Mouse (Mus musculus): ENCODE measurements around the gene Trhr2. TPM values are rescaled to one million over a fixed set of nuclear protein-coding genes. Genes with fewer than 3 reads are reported as not detected.
A peak's percentile ranks its signal among the peaks of the same experiment; 100 is the strongest.

The Trhr2 gene
- not detected in 2 replicates for polyA plus RNA-seq (2012; rRNA removed)

GRCm38 (mm10) chr8:122360696-122361416 lies at the start of gene Trhr2:
Trhr2 (minus strand) TSS chr8:122360746.
- 71% methylated on average over 7 of the region's 7 CpGs for WGBS
- no peak for DNase-seq (ENCODE audit: low read depth, low spot score)

GRCm38 (mm10) chr8:122407678-122408077 lies 47.1 kb upstream of the Trhr2 start:
- DNase-seq (ENCODE audit: low read depth, low spot score), result no peak

GRCm38 (mm10) chr8:122405146-122405805 lies 44.7 kb upstream of the Trhr2 start:
- DNase-seq (ENCODE audit: low read depth, low spot score), result no peak
- 52% methylated on average over 9 of the region's 9 CpGs for WGBS

More at GRCm38 (mm10) chr8:122407678-122408077, 47.1 kb upstream of the Trhr2 start:
- WGBS, result 88% methylated on average over 7 of the region's 7 CpGs

- DNase-seq (ENCODE audit: low read depth, low spot score), result no peak
- 95% methylated on average over 9 of the region's 9 CpGs for WGBS
These were observed 37.6 kb upstream of the Trhr2 start for GRCm38 (mm10) chr8:122398186-122398585.

GRCm38 (mm10) chr8:122395291-122395690 lies 34.7 kb upstream of the Trhr2 start:
- 84% methylated on average over 6 of the region's 6 CpGs for WGBS
- no peak for DNase-seq (ENCODE audit: low read depth, low spot score)

GRCm38 (mm10) chr8:122393717-122394116 lies 33.2 kb upstream of the Trhr2 start:
- peak; percentile 73 for DNase-seq (ENCODE audit: low read depth, low spot score)

GRCm38 (mm10) chr8:122390758-122391157 lies 30.2 kb upstream of the Trhr2 start:
- DNase-seq (ENCODE audit: low read depth, low spot score), result no peak
- WGBS, result 73% methylated on average over 3 of the region's 3 CpGs

GRCm38 (mm10) chr8:122389357-122389756 lies 28.8 kb upstream of the Trhr2 start:
- WGBS, result 84% methylated on average over 3 of the region's 3 CpGs
- no peak for DNase-seq (ENCODE audit: low read depth, low spot score)

- WGBS, result 37% methylated on average over 4 of the region's 4 CpGs
- DNase-seq (ENCODE audit: low read depth, low spot score), result no peak
These were observed 22.5 kb upstream of the Trhr2 start for GRCm38 (mm10) chr8:122383039-122383438.

- WGBS, result under 1% methylated on average over 107 of the region's 107 CpGs
- peak; percentile 81 for DNase-seq (ENCODE audit: low read depth, low spot score)
These were observed 16.1 kb upstream of the Trhr2 start, which contains the start of gene Zc3h18 for GRCm38 (mm10) chr8:122376365-122377231. Zc3h18 (plus strand) TSS chr8:122376609.

- 14% methylated on average over 13 of the region's 13 CpGs for WGBS
- no peak for DNase-seq (ENCODE audit: low read depth, low spot score)
These were observed 15.3 kb upstream of the Trhr2 start for GRCm38 (mm10) chr8:122375751-122376364.

- WGBS, result 93% methylated on average over 7 of the region's 7 CpGs
These were observed 14.8 kb upstream of the Trhr2 start for GRCm38 (mm10) chr8:122375320-122375719.

GRCm38 (mm10) chr8:122371706-122372105 lies 11.2 kb upstream of the Trhr2 start:
- 30% methylated on average over 6 of the region's 6 CpGs for WGBS
- no peak for DNase-seq (ENCODE audit: low read depth, low spot score)

More at GRCm38 (mm10) chr8:122375320-122375719, 14.8 kb upstream of the Trhr2 start:
- DNase-seq (ENCODE audit: low read depth, low spot score), result no peak

GRCm38 (mm10) chr8:122369665-122370064 lies 9.1 kb upstream of the Trhr2 start:
- WGBS, result 12% methylated on average over 9 of the region's 9 CpGs
- DNase-seq (ENCODE audit: low read depth, low spot score), result no peak

GRCm38 (mm10) chr8:122368494-122368893 lies 7.9 kb upstream of the Trhr2 start:
- DNase-seq (ENCODE audit: low read depth, low spot score), result no peak
- 75% methylated on average over 10 of the region's 10 CpGs for WGBS

- no peak for DNase-seq (ENCODE audit: low read depth, low spot score)
- WGBS, result 41% methylated on average over 8 of the region's 8 CpGs
These were observed 2.4 kb upstream of the Trhr2 start for GRCm38 (mm10) chr8:122362967-122363366.

- no peak for DNase-seq (ENCODE audit: low read depth, low spot score)
- WGBS, result 38% methylated on average over 5 of the region's 5 CpGs
These were observed 1.7 kb upstream of the Trhr2 start for GRCm38 (mm10) chr8:122362271-122362670.

GRCm38 (mm10) chr8:122359111-122359775 lies 1.3 kb downstream of the Trhr2 start:
- no peak for DNase-seq (ENCODE audit: low read depth, low spot score)
- WGBS, result 82% methylated on average over 15 of the region's 15 CpGs

GRCm38 (mm10) chr8:122357641-122358040 lies 2.9 kb downstream of the Trhr2 start:
- DNase-seq (ENCODE audit: low read depth, low spot score), result no peak
- 88% methylated on average over 5 of the region's 5 CpGs for WGBS

All from large intestine, adult 2 months (tissue).